Mouse (Mus musculus) layer of hippocampus, adult 2 months (tissue): ENCODE measurements around the gene Zfp110. TPM values are rescaled to one million over a fixed set of nuclear protein-coding genes. Genes with fewer than 3 reads are reported as not detected.
"Not testable (repeated sequence)": the region's sequence is repeated elsewhere in the genome, so short reads cannot be mapped to it uniquely, and the experiment has no call there.

ENCODE experiments used
- DNase-seq, 2 experiments: peaks; one replicate each; pipeline ENCODE4 v3.0.0; 2022; ENCODE audit warnings: low spot score in 2 of 2
- H3K27ac ChIP-seq: fragments of 200-600 bp; 2 replicates; pipeline ENCODE4 v1.8.1; 2022
- H3K4me3 ChIP-seq: fragments of 200-600 bp; 2 replicates; pipeline ENCODE4 v1.8.1; 2022; ENCODE audit warnings: mild to moderate bottlenecking
- CTCF ChIP-seq: fragments of 200-600 bp; conservative IDR thresholded peaks from 2 replicates; pipeline ENCODE4 v1.8.1; 2022; ENCODE audit warnings: antibody characterized with exemption, mild to moderate bottlenecking, moderate library complexity
- total RNA-seq, 2 experiments: library from RNA; stranded (reverse); gene quantifications; 2 replicates each; pipeline ENCODE4 v1.2.3; 2021

Zfp110 gene
- total RNA-seq, 2 experiments from 2014 or later = 14.5 to 15.8 TPM

GRCm38 (mm10) chr7:12874301-12874700 lies 39.7 kb downstream of the Zfp110 start:
- TF ChIP-seq CTCF = peak; percentile 74
- H3K4me3 ChIP-seq = no peak overlapping the region
- DNase-seq = no peak

GRCm38 (mm10) chr7:12880036-12880435 lies 45.5 kb downstream of the Zfp110 start:
- no peak for TF ChIP-seq CTCF
- DNase-seq = no peak
- peak overlapping the region; percentile 88; the same call in 1 of the 2 replicates for H3K27ac ChIP-seq
- peak overlapping the region; percentile 82 for H3K4me3 ChIP-seq

More at GRCm38 (mm10) chr7:12874301-12874700, 39.7 kb downstream of the Zfp110 start:
- H3K27ac ChIP-seq = no peak overlapping the region

GRCm38 (mm10) chr7:12880497-12880896 lies 45.9 kb downstream of the Zfp110 start:
- Histone ChIP-seq H3K27ac (peak overlapping the region; percentile 88), H3K4me3 (peak overlapping the region; percentile 82)
- not testable (repeated sequence) for DNase-seq

DNA sequence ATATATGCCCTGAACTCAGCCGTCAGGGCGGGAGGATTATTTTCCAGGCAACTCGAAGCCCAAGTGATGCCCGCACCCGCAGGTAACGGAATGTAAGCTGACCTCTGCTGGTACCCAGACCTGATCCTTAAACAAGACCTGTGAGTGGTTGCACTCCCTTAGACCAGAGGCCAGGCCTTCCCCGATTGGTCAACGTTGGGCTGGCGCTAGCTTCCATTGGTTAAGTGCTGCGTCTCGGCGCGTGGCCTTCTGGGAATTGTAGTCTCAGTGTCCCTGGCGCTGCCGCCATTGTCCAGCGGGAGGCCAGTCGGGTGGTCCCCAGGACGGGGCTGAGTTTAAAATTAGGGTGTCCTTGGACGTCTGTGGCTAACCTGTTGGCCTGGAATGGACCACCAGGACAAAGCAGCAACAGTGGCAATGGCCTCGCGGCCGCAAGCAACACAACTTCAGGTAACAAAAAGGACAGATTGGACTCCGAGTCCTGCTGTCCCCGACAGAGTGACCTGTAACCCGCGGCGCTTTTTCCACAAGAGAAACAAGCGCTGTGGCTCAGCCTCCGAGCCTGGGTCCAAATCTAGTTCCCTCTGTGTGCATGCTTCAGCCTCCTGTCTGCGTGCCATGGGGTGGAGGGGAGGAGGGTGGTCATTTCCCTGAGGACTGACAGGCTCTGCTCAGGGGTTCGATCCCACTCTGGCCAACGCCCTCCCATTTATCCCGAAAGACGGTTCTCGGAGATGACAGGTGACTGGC lies 46.5 kb downstream of the Zfp110 start, which contains the start of gene Zfp128:
TSS of gene Zfp128 (plus strand) at position 267 of the 750 bp plus-strand sequence.
- Histone ChIP-seq H3K27ac (peak within 1 kb of the TSS; percentile 88), H3K4me3 (peak within 1 kb of the TSS; percentile 82)
- DNase-seq = peak; percentile 92 to 97
- peak; percentile 62 for TF ChIP-seq CTCF

GRCm38 (mm10) chr7:12886563-12887266 lies 52.2 kb downstream of the Zfp110 start:
- H3K4me3 ChIP-seq = no peak overlapping the region
- TF ChIP-seq CTCF = no peak
- DNase-seq = no peak
- H3K27ac ChIP-seq = no peak overlapping the region

- H3K4me3 ChIP-seq = no peak overlapping the region
These were observed 53.0 kb downstream of the Zfp110 start for GRCm38 (mm10) chr7:12887585-12887984.

DNA sequence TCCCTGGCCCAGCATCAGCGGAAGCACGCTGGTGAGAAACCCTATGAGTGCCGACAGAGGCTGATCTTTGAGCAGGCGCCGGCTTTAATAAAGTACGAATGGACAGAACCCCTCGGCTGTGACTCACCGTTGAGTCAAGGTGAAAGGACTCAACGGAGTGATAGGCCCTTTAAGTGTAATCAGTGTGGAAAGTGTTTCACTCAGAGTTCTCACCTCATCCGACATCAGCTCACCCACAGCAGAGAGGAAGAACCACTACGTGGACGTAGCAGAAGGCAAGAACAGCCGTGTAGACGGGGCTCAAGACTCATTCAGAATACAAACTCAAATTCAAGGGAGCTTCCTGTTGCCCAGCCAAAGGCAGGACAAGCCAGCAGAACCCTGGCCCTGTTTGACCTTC lies 56.4 kb downstream of the Zfp110 start:
- Histone ChIP-seq H3K27ac (no peak overlapping the region), H3K4me3 (no peak overlapping the region)
- TF ChIP-seq CTCF = no peak
- no peak for DNase-seq

More at GRCm38 (mm10) chr7:12887585-12887984, 53.0 kb downstream of the Zfp110 start:
- no peak overlapping the region for H3K27ac ChIP-seq
- DNase-seq = no peak
- no peak for TF ChIP-seq CTCF

- Histone ChIP-seq H3K4me3 (no peak overlapping the region), H3K27ac (no peak overlapping the region)
- no peak for TF ChIP-seq CTCF
- DNase-seq = no peak
These were observed 56.8 kb downstream of the Zfp110 start for GRCm38 (mm10) chr7:12891334-12891733.

DNA sequence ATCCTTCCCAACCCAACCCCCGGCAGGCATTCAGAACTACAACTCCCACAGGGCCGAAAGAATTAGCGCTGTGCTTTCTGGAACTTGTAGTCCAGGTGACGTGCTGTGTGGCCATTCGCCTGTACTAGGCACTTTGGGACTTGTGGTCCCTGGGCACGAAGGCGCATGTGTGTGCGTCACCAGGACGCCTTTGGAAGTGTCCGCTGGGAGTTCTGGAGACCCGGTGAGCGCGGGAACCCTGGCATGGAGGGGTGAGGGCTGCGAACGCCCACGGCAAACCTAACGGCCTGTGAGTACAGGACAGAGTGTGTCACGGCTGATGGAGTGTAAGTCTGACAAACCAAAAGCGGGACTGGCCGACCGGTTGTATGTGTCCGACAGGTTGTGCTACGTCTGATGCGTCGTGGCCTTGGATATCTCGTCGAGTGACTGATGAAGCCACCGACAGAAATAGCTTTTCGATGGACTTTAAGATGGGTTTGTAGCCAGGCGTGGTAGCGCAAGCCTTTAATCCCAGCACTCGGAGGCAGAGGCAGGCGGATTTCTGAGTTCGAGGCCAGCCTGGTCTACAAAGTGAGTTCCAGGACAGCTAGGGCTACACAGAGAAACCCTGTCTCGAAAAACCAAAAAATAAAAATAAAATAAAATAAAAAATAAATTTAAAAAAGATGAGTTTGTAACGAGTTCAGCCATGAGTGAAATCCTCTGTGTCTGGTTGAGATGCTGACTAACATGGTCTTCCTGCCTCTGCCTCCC lies 63.3 kb downstream of the Zfp110 start, which contains the start of gene Zscan22:
TSS of gene Zscan22 (plus strand) at position 161 of the 756 bp plus-strand sequence.
- H3K4me3 ChIP-seq = peak within 1 kb of the TSS; percentile 95
- peak; percentile 22; the same call in 1 of the 2 replicates for TF ChIP-seq CTCF
- peak within 1 kb of the TSS; percentile 86 for H3K27ac ChIP-seq
- peak; percentile 94 to 98 for DNase-seq

Other genes with a start within 250 kb of the Zfp110 start
- gene Vmn2r53, start 226.0 kb upstream of the Zfp110 start, total RNA-seq = under 1 TPM; 0.02 to 0.05 TPM
- not detected for gene Vmn2r54, start 194.4 kb upstream of the Zfp110 start, total RNA-seq
- gene Vmn2r55, start 149.8 kb upstream of the Zfp110 start, total RNA-seq = not detected
- under 1 TPM in 1 of 2 experiments, not detected in 1; 0.15 TPM for gene Vmn2r56, start 99.8 kb upstream of the Zfp110 start, total RNA-seq
- 10 to 100 TPM; 24.8 to 25.0 TPM for gene Zscan18, start 31.1 kb upstream of the Zfp110 start, total RNA-seq
- gene Zfp329, start 15.9 kb upstream of the Zfp110 start, total RNA-seq = 10 to 100 TPM; 23.2 to 23.6 TPM
- gene Zfp128, start 46.4 kb downstream of the Zfp110 start, total RNA-seq = 1 to 10 TPM; 6.7 to 6.8 TPM
- 10 to 100 TPM; 13.9 to 17.7 TPM for gene Zscan22, start 63.1 kb downstream of the Zfp110 start, total RNA-seq
- gene Rps5, start 87.5 kb downstream of the Zfp110 start, total RNA-seq = 100 to 1,000 TPM; 401 to 427 TPM
- 1 to 10 TPM in 1 of 2 experiments, under 1 TPM in 1; 0.64 to 1.2 TPM for gene Rnf225, start 92.7 kb downstream of the Zfp110 start, total RNA-seq
- 10 to 100 TPM; 11.0 to 11.4 TPM for gene Zfp324, start 131.1 kb downstream of the Zfp110 start, total RNA-seq
- 10 to 100 TPM in 1 of 2 experiments, 1 to 10 TPM in 1; 8.7 to 11.5 TPM for gene Zfp446, start 143.1 kb downstream of the Zfp110 start, total RNA-seq
- under 1 TPM; 0.15 to 0.22 TPM for gene Slc27a5, start 163.4 kb downstream of the Zfp110 start, total RNA-seq
- 100 to 1,000 TPM; 238 to 253 TPM for gene Trim28, start 164.4 kb downstream of the Zfp110 start, total RNA-seq
- 10 to 100 TPM; 32.9 to 34.8 TPM for gene Zbtb45, start 175.3 kb downstream of the Zfp110 start, total RNA-seq
- gene Chmp2a, start 200.0 kb downstream of the Zfp110 start, total RNA-seq = 100 to 1,000 TPM; 133 to 141 TPM
- 100 to 1,000 TPM; 190 to 199 TPM for gene Ube2m, start 203.5 kb downstream of the Zfp110 start, total RNA-seq
- gene Mzf1, start 220.0 kb downstream of the Zfp110 start, total RNA-seq = 10 to 100 TPM; 15.7 to 17.8 TPM